Mouse (Mus musculus) small intestine, adult 2 months (tissue): Measurements from ENCODE around the gene Atf5. TPM values are rescaled to one million over a fixed set of nuclear protein-coding genes. Genes with fewer than 3 reads are reported as not detected.

ENCODE experiments used
- H3K27ac ChIP-seq: fragments of 200-500 bp; 2 replicates; pipeline ENCODE4 v1.5.1; 2012; ENCODE audit warnings: low read depth, low read length, control low read depth, inconsistent platforms; ENCODE audit not compliant: insufficient read depth
- H3K27me3 ChIP-seq: fragments of 200-500 bp; 2 replicates; pipeline ENCODE4 v1.6.1; 2012; ENCODE audit warnings: mild to moderate bottlenecking, moderate library complexity, low read length, inconsistent platforms; ENCODE audit not compliant: control insufficient read depth, insufficient read depth
- H3K36me3 ChIP-seq: fragments of 200-500 bp; 2 replicates; pipeline ENCODE4 v1.6.1; 2012; ENCODE audit warnings: mild to moderate bottlenecking, low read length, control low read depth, inconsistent platforms; ENCODE audit not compliant: control insufficient read depth, insufficient read depth
- H3K4me1 ChIP-seq: fragments of 200-500 bp; 2 replicates; pipeline ENCODE4 v1.6.1; 2012; ENCODE audit warnings: low read length, inconsistent platforms, mixed read lengths; ENCODE audit not compliant: control insufficient read depth, insufficient read depth, insufficient read length
- H3K4me3 ChIP-seq: fragments of 200-500 bp; 2 replicates; pipeline ENCODE4 v1.5.1; 2012; ENCODE audit warnings: low read depth, mild to moderate bottlenecking, control low read depth, inconsistent platforms, low read length, moderate library complexity
- CTCF ChIP-seq: fragments of 200-500 bp; IDR thresholded peaks from 2 replicates; pipeline ENCODE4 v1.5.1; 2012; ENCODE audit warnings: low read depth, mild to moderate bottlenecking, control low read depth, inconsistent platforms, low read length, moderate library complexity, mixed read lengths; ENCODE audit not compliant: insufficient replicate concordance, insufficient read length; ENCODE audit errors: extremely low read depth
- POLR2A ChIP-seq: fragments of 200-500 bp; IDR thresholded peaks from 2 replicates; pipeline ENCODE4 v1.6.1; 2012; ENCODE audit warnings: low read depth, mild to moderate bottlenecking, control low read depth, inconsistent platforms, low read length, moderate library complexity
- WGBS: fragments of 180-500 bp; shearing (Covaris S2); methylation state at CpG from one replicate; pipeline ENCODE4 v1.1.7; 2018; 5-methylcytosine and 5-hydroxymethylcytosine counted together
- polyA plus RNA-seq: library from polyadenylated mRNA; depleted of rRNA; stranded (reverse); fragments of >200 nt; gene quantifications from 2 replicates; pipeline ENCODE4 v1.2.3, GENCODE M21; 2012

The Atf5 gene
- polyA plus RNA-seq, 1 experiment: 102 TPM

DNA sequence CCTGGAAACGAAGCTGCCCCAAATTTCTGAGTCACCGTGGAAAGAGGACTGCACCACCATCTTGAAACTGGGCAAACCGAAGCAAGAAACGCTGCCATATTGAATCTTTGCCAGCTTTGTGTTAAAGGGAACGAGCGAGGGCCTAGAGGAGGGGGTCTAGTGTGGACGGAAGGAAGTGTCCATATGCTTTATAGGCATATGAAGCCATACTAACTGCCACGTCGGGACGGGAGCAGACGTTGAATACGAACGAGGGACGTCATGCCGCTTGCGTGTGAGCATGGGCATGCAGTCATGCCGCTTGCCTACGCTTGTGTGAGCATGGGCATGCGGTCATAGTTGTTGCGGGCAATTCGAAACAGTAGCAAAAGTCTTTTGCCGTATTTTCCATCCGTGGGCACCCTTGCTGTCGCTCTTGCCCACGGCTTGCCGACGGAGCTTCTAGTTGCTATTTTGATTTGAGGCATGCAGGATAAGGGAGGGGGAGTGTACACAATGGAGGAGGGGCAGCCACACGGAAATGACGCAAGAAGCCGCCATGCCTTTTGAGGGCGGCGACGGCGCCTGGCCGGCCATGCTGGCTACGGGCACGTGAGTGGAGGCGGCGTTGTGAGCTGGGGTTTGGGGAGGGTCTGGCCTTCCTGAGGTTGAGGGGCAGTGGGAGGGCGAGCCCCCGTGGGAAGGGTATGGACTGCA lies 33.1 kb upstream of the Atf5 start:
- TF ChIP-seq CTCF: no peak
- TF ChIP-seq POLR2A: no peak; the same call in none of the 2 replicates
- under 1% methylated on average over 41 of the region's 41 CpGs for WGBS

DNA sequence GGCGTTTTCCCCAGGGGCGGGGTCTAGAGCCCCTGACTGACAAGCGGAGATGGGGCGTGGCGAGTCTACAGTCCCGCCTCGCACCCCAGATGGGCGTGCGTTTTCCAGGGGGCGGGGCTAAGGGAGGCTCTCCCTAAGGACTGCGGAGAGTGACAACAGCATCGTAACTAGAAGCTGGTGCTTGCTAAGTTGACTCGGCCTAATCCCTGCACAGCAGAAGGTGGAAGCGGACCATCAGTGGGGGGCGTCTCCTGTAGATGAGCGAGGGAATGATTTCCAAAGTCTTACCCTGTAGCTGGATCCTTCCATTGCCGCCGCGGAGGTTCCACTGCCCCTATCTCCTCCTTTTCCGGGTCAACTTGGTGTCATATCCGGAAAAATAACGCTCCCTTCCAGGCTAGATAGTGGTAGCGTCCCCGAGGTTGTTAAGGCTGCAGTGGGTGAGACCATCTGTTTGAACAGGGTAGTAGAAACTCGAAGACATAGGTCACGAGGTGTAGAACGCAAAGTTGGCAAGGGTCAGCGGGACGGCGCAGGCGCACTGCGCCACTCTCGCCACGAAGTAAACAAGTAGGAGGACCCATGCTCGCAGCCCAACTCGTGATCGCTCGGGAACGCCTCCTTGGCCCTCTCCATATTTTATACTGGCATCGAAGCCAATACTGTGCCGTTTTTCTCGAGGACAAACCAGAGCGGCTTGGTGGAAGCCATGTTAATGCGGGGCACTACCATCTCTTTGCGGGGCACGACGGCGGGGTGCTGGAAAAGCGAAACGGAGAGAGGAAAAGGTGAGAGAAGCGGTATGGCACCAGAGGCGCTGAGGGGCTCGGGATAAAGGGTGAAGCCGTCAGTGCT lies 32.3 kb upstream of the Atf5 start, which contains the start of the genes Akt1s1 and Tbc1d17:
Gene Akt1s1 (plus strand): TSS at position 431 of the 855 bp plus-strand sequence.
Gene Tbc1d17 (minus strand): TSS at position 519 of the 855 bp plus-strand sequence.
- Histone ChIP-seq H3K4me3 (peak within 1 kb of the TSS; percentile 80), H3K36me3 (peaks cover 27% of the 10 kb centered on the region), H3K27me3 (no peaks in the 10 kb centered on the region), H3K4me1 (peaks cover 11% of the 10 kb centered on the region), H3K27ac (peak within 1 kb of the TSS; percentile 91)
- WGBS: under 1% methylated on average over 54 of the region's 54 CpGs
- TF ChIP-seq POLR2A: peak; percentile 48; the same call in 1 of the 2 replicates
- TF ChIP-seq CTCF: no peak

More for the DNA sequence above, 33.1 kb upstream of the Atf5 start:
- H3K4me1 ChIP-seq: peaks cover 13% of the 10 kb centered on the region
- peak overlapping the region; percentile 91 for H3K27ac ChIP-seq
- peaks cover 21% of the 10 kb centered on the region for H3K36me3 ChIP-seq
- H3K4me3 ChIP-seq: peak overlapping the region; percentile 80
- H3K27me3 ChIP-seq: no peaks in the 10 kb centered on the region

- Histone ChIP-seq H3K36me3 (peaks cover 37% of the 10 kb centered on the region), H3K27me3 (no peaks in the 10 kb centered on the region), H3K4me3 (peak overlapping the region; percentile 80), H3K27ac (no peak overlapping the region), H3K4me1 (peaks cover 8% of the 10 kb centered on the region; the same call in 1 of the 2 replicates)
- 29% methylated on average over 5 of the region's 5 CpGs for WGBS
- TF ChIP-seq CTCF: no peak
- TF ChIP-seq POLR2A: no peak
These were observed 31.3 kb upstream of the Atf5 start for GRCm38 (mm10) chr7:44847772-44848171.

DNA sequence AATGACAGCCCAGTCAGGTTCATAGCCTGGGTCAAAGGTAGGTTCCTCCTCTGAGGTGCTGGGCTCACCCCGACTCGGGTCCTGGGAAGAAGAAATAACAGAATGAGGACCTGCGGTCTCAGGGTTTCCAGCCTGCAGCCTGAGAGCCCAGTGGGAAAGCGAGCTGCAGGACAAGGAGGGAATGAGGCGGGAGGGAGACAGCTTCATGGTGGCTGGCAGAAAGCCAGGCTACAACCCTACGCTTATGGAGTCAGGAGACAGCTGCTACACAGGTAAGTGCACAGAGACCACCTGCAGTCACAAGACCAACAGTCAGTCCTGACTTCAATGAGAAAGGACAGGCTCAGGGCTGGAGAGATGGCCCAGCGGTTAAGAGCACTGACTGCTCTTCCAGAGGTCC lies 30.3 kb upstream of the Atf5 start:
- Histone ChIP-seq H3K36me3 (peaks cover 46% of the 10 kb centered on the region), H3K4me3 (no peak overlapping the region), H3K4me1 (peaks cover 8% of the 10 kb centered on the region; the same call in 1 of the 2 replicates), H3K27ac (no peak overlapping the region), H3K27me3 (no peaks in the 10 kb centered on the region)
- TF ChIP-seq POLR2A: no peak
- TF ChIP-seq CTCF: no peak
- WGBS: 87% methylated on average over 7 of the region's 7 CpGs

GRCm38 (mm10) chr7:44845006-44845405 lies 28.5 kb upstream of the Atf5 start:
- Histone ChIP-seq H3K4me3 (no peak overlapping the region), H3K27me3 (no peaks in the 10 kb centered on the region), H3K36me3 (peaks cover 53% of the 10 kb centered on the region), H3K4me1 (peaks cover 7% of the 10 kb centered on the region), H3K27ac (no peak overlapping the region)
- TF ChIP-seq CTCF: no peak
- WGBS: 92% methylated on average over 10 of the region's 10 CpGs

GRCm38 (mm10) chr7:44841825-44842463 lies 25.5 kb upstream of the Atf5 start:
- Histone ChIP-seq H3K4me1 (peaks cover 13% of the 10 kb centered on the region), H3K27me3 (no peaks in the 10 kb centered on the region), H3K4me3 (no peak overlapping the region), H3K36me3 (peaks cover 53% of the 10 kb centered on the region), H3K27ac (no peak overlapping the region)
- TF ChIP-seq CTCF (no peak), POLR2A (no peak)
- WGBS: 90% methylated on average over 8 of the region's 8 CpGs

DNA sequence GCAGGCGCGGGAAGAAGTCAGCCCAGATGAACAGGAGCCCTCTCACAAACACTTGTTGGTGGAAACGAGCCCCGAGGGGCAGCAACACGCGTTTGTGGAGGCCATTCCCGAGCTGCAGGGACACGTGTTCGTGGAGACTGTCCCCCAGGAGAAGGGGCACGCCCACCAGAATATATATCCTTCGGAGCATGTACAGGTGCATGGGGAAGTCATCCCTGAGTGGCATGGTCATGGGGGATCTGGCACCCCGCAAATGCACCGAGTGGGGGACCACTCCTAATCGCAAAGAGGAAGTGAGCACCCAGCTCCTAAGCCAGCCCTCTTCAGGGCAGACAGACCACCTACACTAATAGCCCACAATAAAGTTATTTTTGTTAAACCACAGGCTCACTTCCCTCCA lies 24.0 kb upstream of the Atf5 start:
- WGBS: 69% methylated on average over 14 of the region's 14 CpGs
- Histone ChIP-seq H3K4me1 (peaks cover 21% of the 10 kb centered on the region), H3K27ac (no peak overlapping the region), H3K36me3 (peaks cover 40% of the 10 kb centered on the region), H3K27me3 (no peaks in the 10 kb centered on the region), H3K4me3 (peak overlapping the region; percentile 46; the same call in 1 of the 2 replicates)
- TF ChIP-seq POLR2A (no peak), CTCF (no peak)
